Mouse (Mus musculus) thymus, postnatal 25 days (tissue): Measurements from ENCODE around the gene Pde8a.

Experiments
- DNase-seq: peaks from one replicate; pipeline ENCODE4 v3.0.0; 2022

Gene Pde8a

GRCm38 (mm10) chr7:81342356-81343094, 129.1 kb downstream of the Pde8a start:
- no peak for DNase-seq

DNA sequence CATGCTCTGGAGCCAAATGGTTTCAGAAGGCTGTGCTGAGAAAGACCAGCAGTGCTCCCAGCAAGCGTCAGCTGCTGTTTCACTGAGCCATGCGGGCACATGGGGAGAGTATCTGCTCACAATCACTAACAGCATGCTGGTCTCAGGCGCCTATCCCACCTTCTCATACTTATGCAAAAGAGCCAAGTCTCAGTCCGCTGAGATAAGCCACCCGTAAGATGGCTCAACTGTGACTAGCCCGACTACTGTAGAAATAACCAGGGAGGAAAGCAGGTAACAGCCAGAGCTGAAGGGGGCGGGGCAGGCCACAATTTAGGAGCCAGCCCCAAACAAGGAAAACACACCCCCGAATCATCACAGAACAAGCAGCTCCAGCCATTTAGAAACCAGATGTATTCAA, 129.9 kb downstream of the Pde8a start:
- no peak for DNase-seq

DNA sequence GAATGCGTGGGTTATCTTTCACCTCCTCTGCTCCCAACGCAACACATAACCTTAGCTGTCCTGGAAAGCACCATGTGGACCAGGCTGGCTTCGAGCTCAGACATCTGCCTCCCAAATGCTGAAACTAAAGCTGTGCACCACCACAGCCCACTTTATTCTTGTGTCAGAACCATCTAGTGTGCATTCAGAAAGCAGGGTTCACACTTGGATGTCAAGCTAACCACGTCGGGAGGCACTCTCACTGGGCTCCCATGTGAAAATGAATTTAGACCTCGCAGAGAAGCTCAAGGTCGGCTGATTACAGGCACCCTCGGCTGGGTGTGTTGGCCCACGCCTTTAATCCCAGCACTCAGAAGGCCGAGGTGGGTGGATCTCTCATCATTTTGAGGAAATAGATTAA, 130.4 kb downstream of the Pde8a start:
- DNase-seq = no peak

- DNase-seq = peak; percentile 99
Observed at GRCm38 (mm10) chr7:81344544-81345446, 131.4 kb downstream of the Pde8a start, which contains the start of gene Rps17. Gene Rps17, minus strand, starts transcription at chr7:81345254.

DNA sequence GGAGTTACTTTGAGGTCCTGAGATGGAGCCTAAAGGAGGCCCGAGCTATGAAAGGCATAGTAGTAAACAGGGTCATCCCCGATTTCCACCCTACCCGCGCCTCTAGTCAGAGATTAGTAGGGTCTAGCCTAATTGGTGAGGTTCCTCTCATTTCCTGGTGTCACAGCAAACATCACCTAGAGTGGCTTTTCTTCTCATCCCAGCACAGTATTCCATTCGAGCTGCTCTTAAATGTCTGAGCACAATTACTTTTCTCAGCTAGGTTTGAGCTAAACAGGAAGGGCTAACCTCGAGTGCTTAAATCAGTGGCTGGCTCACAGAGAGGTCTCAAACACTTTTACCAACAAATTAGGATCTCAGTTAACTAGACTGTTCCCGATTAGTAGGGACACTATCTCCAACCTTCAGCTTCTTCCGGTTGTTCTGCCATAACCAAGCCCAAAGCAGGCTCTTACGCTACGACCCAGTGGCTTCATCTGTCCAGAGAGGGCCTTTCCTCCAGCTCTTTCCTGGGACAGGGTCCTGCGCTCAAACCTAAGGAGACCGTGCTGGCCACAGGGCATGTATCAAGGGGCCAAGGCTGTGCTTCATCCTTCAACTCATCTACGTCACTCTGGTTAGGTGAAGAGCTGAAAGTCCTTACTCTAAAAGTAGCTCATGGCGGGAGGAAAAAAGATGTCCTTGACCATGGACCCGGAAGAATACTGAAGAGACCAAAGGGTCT, 132.2 kb downstream of the Pde8a start:
- DNase-seq = no peak

DNA sequence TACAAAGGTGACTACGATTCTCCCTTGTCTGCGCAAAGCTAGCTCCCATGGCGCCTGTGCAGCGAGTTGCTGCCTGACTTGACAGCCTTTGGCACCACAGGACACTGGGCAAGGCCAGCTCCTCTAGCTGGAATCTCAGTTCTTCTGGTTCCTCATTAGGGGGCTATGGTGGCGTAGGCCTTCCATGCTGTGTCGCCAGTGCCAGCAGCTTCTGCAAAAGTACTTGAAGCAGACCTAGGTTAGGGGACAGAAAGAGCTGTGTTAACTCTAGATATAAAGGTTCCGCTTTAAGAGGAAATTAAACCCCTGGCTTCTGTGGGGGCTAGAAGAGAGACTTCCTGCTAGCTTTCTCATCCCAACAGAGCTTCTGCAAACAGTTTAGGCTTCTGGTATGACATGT, 134.8 kb downstream of the Pde8a start:
- DNase-seq = no peak

- DNase-seq = peak; percentile 51
Observed at GRCm38 (mm10) chr7:81351826-81352225, 138.4 kb downstream of the Pde8a start.

DNA sequence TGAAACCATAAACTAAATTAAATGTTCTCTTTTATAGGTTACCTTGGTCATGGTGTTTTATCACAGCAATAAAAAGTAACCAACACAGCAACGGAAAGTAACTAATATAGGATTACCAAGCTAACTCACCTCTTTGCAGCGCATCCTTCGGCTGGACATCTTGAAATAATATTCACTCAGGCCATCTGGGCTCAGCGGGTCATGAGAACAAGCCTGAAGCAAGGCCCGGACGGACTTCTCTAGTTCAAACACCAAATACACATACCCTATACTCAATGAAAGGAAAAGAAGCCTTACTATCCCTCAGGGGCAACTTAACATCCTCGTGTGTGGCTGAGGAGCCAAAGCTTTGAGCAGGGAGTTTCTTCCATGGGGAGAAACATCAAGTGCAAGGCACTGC, 142.3 kb downstream of the Pde8a start:
- DNase-seq = no peak

GRCm38 (mm10) chr7:81356360-81356759, 143.0 kb downstream of the Pde8a start:
- DNase-seq = no peak

- no peak for DNase-seq
Observed at GRCm38 (mm10) chr7:81356975-81357374, 143.6 kb downstream of the Pde8a start.

DNA sequence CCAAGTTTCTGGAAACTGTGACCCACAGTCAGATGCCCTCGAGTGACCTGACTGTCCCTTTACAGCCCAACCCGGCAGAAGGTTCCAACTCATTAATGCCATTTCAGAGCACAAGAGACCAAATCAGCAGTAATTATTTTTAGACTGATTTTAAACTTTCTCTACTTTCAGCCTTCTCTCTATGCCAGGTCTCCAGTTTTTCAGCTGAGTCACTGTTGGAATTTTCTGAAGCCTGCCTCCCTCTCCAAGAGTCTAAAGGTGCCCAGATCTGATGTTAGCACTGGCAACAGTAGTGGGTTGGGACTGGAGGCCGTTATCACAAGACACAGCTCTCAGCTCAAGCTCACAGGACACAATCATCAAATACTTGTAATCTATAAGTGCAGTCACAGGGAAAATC, 154.6 kb downstream of the Pde8a start:
- DNase-seq = no peak

- DNase-seq = no peak
Observed at GRCm38 (mm10) chr7:81369724-81370123, 156.3 kb downstream of the Pde8a start.

- DNase-seq = no peak
Observed at GRCm38 (mm10) chr7:81371811-81372210, 158.4 kb downstream of the Pde8a start.

GRCm38 (mm10) chr7:81372337-81372920, 159.0 kb downstream of the Pde8a start:
- DNase-seq = no peak

DNA sequence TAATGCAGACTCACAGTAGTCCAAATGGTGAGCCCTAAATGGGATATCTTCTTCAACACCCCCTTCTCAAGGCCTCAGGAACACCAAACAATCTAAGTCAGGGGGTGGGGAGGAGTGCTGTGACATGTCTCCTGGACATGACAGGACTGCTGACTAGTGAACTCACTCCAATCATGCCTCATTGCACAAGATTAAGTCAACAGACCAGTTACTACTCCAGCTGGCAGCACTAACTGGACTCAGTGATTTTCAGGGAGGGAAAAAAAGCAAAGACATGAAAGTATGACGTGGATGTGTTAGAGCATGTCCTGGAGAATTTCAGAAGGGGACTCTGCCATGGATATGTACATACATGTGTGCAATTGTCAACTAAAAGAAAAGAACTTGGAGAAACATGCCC, 166.0 kb downstream of the Pde8a start:
- no peak for DNase-seq
